Mouse (Mus musculus) hindbrain, embryonic 11.5 days (tissue): ENCODE measurements at regions not wholly inside any gene's neighbourhood (a gene's known extent, or its start where the extent isn't known, plus 50 kb on each side); places are given as distances from the start of the nearest gene placed in this dataset.
A peak's percentile ranks its signal among the peaks of the same experiment; 100 is the strongest.

Experiments
- ATAC-seq: fragments of 200-750 bp; cut with Nextera tagmentation; 2 replicates; pipeline ENCODE4 v1.8.0; 2017; ENCODE audit warnings: mild to moderate bottlenecking, moderate TSS enrichment, moderate library complexity; ENCODE audit not compliant: low FRiP score
- DNase-seq: peaks from one replicate; pipeline ENCODE4 v3.0.0-alpha.2; 2015; ENCODE audit warnings: low spot score
- H3K27ac ChIP-seq: fragments of 300-500 bp; sonication (generic); 2 replicates; pipeline ENCODE4 v1.5.1; 2014; ENCODE audit warnings: mild to moderate bottlenecking, low read depth, low read length
- H3K27me3 ChIP-seq: fragments of 300-500 bp; sonication (generic); 2 replicates; pipeline ENCODE4 v1.6.1; 2014; ENCODE audit warnings: mild to moderate bottlenecking, low read length, moderate library complexity, mixed read lengths; ENCODE audit not compliant: control insufficient read depth, insufficient read depth
- H3K36me3 ChIP-seq: fragments of 300-500 bp; sonication (generic); 2 replicates; pipeline ENCODE4 v1.6.1; 2014; ENCODE audit warnings: mild to moderate bottlenecking, low read length, moderate library complexity, mixed read lengths; ENCODE audit not compliant: control insufficient read depth, insufficient read depth
- H3K4me1 ChIP-seq: fragments of 300-500 bp; sonication (generic); replicated peaks from 2 replicates; pipeline ENCODE4 v1.6.1; 2014; ENCODE audit warnings: low read length, mixed read lengths; ENCODE audit not compliant: control insufficient read depth, insufficient read depth
- H3K4me2 ChIP-seq: fragments of 300-500 bp; sonication (generic); replicated peaks from 2 replicates; pipeline ENCODE4 v1.6.1; 2014; ENCODE audit warnings: mild to moderate bottlenecking, low read depth, low read length
- H3K4me3 ChIP-seq: fragments of 300-500 bp; sonication (generic); 2 replicates; pipeline ENCODE4 v1.5.1; 2014; ENCODE audit warnings: low read depth, low read length
- H3K9ac ChIP-seq: fragments of 300-500 bp; sonication (generic); 2 replicates; pipeline ENCODE4 v1.6.1; 2014; ENCODE audit warnings: low read depth, low read length
- H3K9me3 ChIP-seq: fragments of 300-500 bp; sonication (generic); 2 replicates; pipeline ENCODE4 v1.6.1; 2016; ENCODE audit warnings: low read length; ENCODE audit not compliant: control insufficient read depth
- WGBS: fragments of 180-500 bp; shearing (Covaris S2); extraction: QIAGEN DNeasy Blood & Tissue Kit; methylation state at CpG from one replicate; pipeline ENCODE4 v1.1.7; 2014; 5-methylcytosine and 5-hydroxymethylcytosine counted together

- Histone ChIP-seq H3K4me2 (no peak overlapping the region), H3K27ac (no peak overlapping the region), H3K27me3 (no peaks in the 10 kb centered on the region), H3K36me3 (no peaks in the 10 kb centered on the region), H3K4me3 (no peak overlapping the region), H3K4me1 (no peaks in the 10 kb centered on the region), H3K9ac (no peak overlapping the region), H3K9me3 (no peaks in the 10 kb centered on the region)
- no peak for DNase-seq
- ATAC-seq = no peak
- 87% methylated on average over 3 of the region's 3 CpGs for WGBS
Measured at GRCm38 (mm10) chr2:161362325-161362724, 253.4 kb upstream of the Chd6 start.

- no peaks in the 10 kb centered on the region for H3K36me3 ChIP-seq
- peak; percentile 45 for DNase-seq
- ATAC-seq = peak; percentile 81
- H3K27ac ChIP-seq = no peak overlapping the region
- no peaks in the 10 kb centered on the region for H3K27me3 ChIP-seq
- no peak overlapping the region for H3K4me2 ChIP-seq
- WGBS = 26% methylated on average over 4 of the region's 4 CpGs
- H3K4me3 ChIP-seq = no peak overlapping the region
- H3K4me1 ChIP-seq = no peaks in the 10 kb centered on the region
- no peaks in the 10 kb centered on the region for H3K9me3 ChIP-seq
- H3K9ac ChIP-seq = no peak overlapping the region
Measured at GRCm38 (mm10) chr2:161349110-161349509, 240.2 kb upstream of the Chd6 start.

GRCm38 (mm10) chr2:161344018-161344417, 235.1 kb upstream of the Chd6 start:
- WGBS = 64% methylated on average over 2 of the region's 2 CpGs

GRCm38 (mm10) chr2:161342648-161343047, 233.8 kb upstream of the Chd6 start:
- 88% methylated on average over 2 of the region's 2 CpGs for WGBS
- DNase-seq = no peak
- no peak overlapping the region for H3K4me2 ChIP-seq
- no peak overlapping the region for H3K4me3 ChIP-seq
- no peaks in the 10 kb centered on the region for H3K36me3 ChIP-seq
- H3K27ac ChIP-seq = no peak overlapping the region
- ATAC-seq = no peak
- H3K9me3 ChIP-seq = no peaks in the 10 kb centered on the region
- H3K27me3 ChIP-seq = no peaks in the 10 kb centered on the region; the same call in 1 of the 2 replicates
- H3K9ac ChIP-seq = no peak overlapping the region
- H3K4me1 ChIP-seq = peaks cover 11% of the 10 kb centered on the region

More at GRCm38 (mm10) chr2:161344018-161344417, 235.1 kb upstream of the Chd6 start:
- no peaks in the 10 kb centered on the region; the same call in 1 of the 2 replicates for H3K27me3 ChIP-seq
- no peaks in the 10 kb centered on the region for H3K36me3 ChIP-seq
- peak; percentile 30; the same call in 1 of the 2 replicates for ATAC-seq
- no peak overlapping the region for H3K27ac ChIP-seq
- no peak for DNase-seq
- H3K9ac ChIP-seq = no peak overlapping the region
- H3K4me1 ChIP-seq = peaks cover 11% of the 10 kb centered on the region
- H3K9me3 ChIP-seq = no peaks in the 10 kb centered on the region
- no peak overlapping the region for H3K4me2 ChIP-seq
- H3K4me3 ChIP-seq = no peak overlapping the region

- Histone ChIP-seq H3K9me3 (no peaks in the 10 kb centered on the region), H3K4me1 (peaks cover 11% of the 10 kb centered on the region), H3K9ac (no peak overlapping the region; the same call in 1 of the 2 replicates), H3K36me3 (no peaks in the 10 kb centered on the region), H3K27me3 (no peaks in the 10 kb centered on the region; the same call in 1 of the 2 replicates), H3K27ac (no peak overlapping the region), H3K4me3 (no peak overlapping the region), H3K4me2 (peak overlapping the region; percentile 28)
- WGBS = 2% methylated on average over 11 of the region's 11 CpGs
- ATAC-seq = peak; percentile 62
- DNase-seq = peak; percentile 52
Measured at GRCm38 (mm10) chr2:161341368-161341891, 232.6 kb upstream of the Chd6 start.

GRCm38 (mm10) chr2:161340291-161340690, 231.4 kb upstream of the Chd6 start:
- Histone ChIP-seq H3K4me1 (peaks cover 11% of the 10 kb centered on the region), H3K4me3 (no peak overlapping the region), H3K4me2 (no peak overlapping the region), H3K27ac (no peak overlapping the region), H3K9me3 (no peaks in the 10 kb centered on the region), H3K27me3 (no peaks in the 10 kb centered on the region; the same call in 1 of the 2 replicates), H3K9ac (no peak overlapping the region), H3K36me3 (no peaks in the 10 kb centered on the region)
- no peak for ATAC-seq
- no peak for DNase-seq
- 79% methylated on average over 9 of the region's 9 CpGs for WGBS

GRCm38 (mm10) chr2:161339327-161340001, 230.6 kb upstream of the Chd6 start:
- Histone ChIP-seq H3K9ac (no peak overlapping the region), H3K36me3 (no peaks in the 10 kb centered on the region), H3K4me2 (no peak overlapping the region), H3K9me3 (no peaks in the 10 kb centered on the region), H3K27me3 (no peaks in the 10 kb centered on the region; the same call in 1 of the 2 replicates), H3K4me1 (peaks cover 11% of the 10 kb centered on the region), H3K27ac (peak overlapping the region; percentile 76), H3K4me3 (no peak overlapping the region)
- DNase-seq (peak; percentile 68), ATAC-seq (peak; percentile 73)
- 8% methylated on average over 14 of the region's 14 CpGs for WGBS

GRCm38 (mm10) chr2:161338953-161339326, 230.1 kb upstream of the Chd6 start:
- H3K9ac ChIP-seq = no peak overlapping the region
- H3K9me3 ChIP-seq = no peaks in the 10 kb centered on the region
- no peak overlapping the region for H3K4me3 ChIP-seq

GRCm38 (mm10) chr2:161332653-161333052, 223.8 kb upstream of the Chd6 start:
- Histone ChIP-seq H3K9ac (no peak overlapping the region), H3K4me3 (no peak overlapping the region), H3K27ac (no peak overlapping the region), H3K4me1 (no peaks in the 10 kb centered on the region), H3K4me2 (no peak overlapping the region), H3K9me3 (no peaks in the 10 kb centered on the region), H3K36me3 (no peaks in the 10 kb centered on the region), H3K27me3 (no peaks in the 10 kb centered on the region)
- ATAC-seq = no peak
- DNase-seq = no peak
- WGBS = 57% methylated on average over 2 of the region's 2 CpGs

More at GRCm38 (mm10) chr2:161338953-161339326, 230.1 kb upstream of the Chd6 start:
- Histone ChIP-seq H3K27me3 (no peaks in the 10 kb centered on the region; the same call in 1 of the 2 replicates), H3K36me3 (no peaks in the 10 kb centered on the region), H3K4me2 (no peak overlapping the region), H3K27ac (peak overlapping the region; percentile 76), H3K4me1 (peaks cover 11% of the 10 kb centered on the region)
- DNase-seq (no peak), ATAC-seq (peak; percentile 45)
- 5% methylated on average over 3 of the region's 3 CpGs for WGBS
